Mouse (Mus musculus) lung, postnatal 0 days (tissue): ENCODE measurements at regions not wholly inside any gene's neighbourhood (a gene's known extent, or its start where the extent isn't known, plus 50 kb on each side); places are given as distances from the start of the nearest gene placed in this dataset.

Source experiments
- CTCF ChIP-seq: IDR thresholded peaks from 2 replicates; pipeline ENCODE4 v1.5.1; 2016; ENCODE audit warnings: antibody characterized with exemption, mild to moderate bottlenecking
- EP300 ChIP-seq: IDR thresholded peaks from 2 replicates; pipeline ENCODE4 v1.6.1; 2016; ENCODE audit warnings: antibody characterized with exemption, mild to moderate bottlenecking, control low read depth

DNA sequence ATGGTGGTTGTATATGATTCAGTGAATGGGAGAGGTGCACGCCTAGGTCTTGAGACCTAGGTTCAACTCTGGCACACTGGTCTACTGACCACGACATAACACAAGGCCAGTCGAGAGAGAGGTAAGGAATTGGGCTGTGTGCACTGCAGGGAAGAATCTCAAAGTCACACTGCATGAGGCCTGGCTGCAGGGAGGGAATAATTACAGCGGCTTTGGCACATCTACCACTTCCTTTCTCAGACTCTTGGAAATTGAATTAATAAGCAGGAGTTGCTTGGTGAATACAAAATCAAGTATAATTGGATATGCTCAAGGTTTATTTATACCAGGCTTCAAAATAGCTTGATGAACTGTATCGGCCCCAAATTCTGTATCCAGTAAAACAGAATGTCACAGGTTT lies 93.9 kb upstream of the Vldlr start:
- TF ChIP-seq EP300 (no peak), CTCF (no peak)
